Mouse (Mus musculus) bone marrow macrophage, adult 2 months (primary cell): Measurements from ENCODE around the gene Mapk3.

Experiments
- CTCF ChIP-seq: IDR thresholded peaks from 2 replicates; pipeline ENCODE4 v1.5.1; 2012; ENCODE audit warnings: low read depth, mild to moderate bottlenecking, low read length, moderate library complexity
- POLR2A ChIP-seq: IDR thresholded peaks from 2 replicates; pipeline ENCODE4 v1.6.1; 2012; ENCODE audit warnings: mild to moderate bottlenecking, low read depth, low read length, borderline replicate concordance

DNA sequence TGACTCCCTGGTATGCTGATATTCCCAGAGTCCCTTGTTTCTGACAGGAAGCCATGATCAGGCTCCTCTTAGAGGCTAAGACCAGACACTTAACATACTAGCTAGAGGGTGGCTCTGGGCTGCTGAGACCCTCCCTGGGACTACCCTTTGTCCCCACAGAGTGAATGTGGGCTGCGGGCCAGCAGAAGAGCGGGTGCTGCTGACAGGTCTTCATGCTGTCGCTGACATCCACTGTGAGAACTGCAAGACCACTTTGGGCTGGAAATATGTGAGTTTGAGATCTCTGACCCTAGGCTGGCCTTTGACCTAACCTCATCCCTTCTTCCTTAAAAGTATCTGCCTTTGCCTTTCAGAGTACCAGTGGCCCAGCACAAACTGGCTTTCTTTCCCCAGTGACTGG lies 18.7 kb downstream of the Mapk3 start:
- TF ChIP-seq CTCF (no peak), POLR2A (no peak)
